Mouse (Mus musculus) liver, embryonic 14.5 days (tissue): Measurements from ENCODE around the gene Rnase12.

Source experiments
- CTCF ChIP-seq: IDR thresholded peaks from 2 replicates; pipeline ENCODE4 v1.5.1; 2016; ENCODE audit warnings: antibody characterized with exemption, low read depth, control low read depth
- EP300 ChIP-seq: IDR thresholded peaks from 2 replicates; pipeline ENCODE4 v1.6.1; 2016; ENCODE audit warnings: antibody characterized with exemption, low read depth

GRCm38 (mm10) chr14:51094921-51095320 lies 37.5 kb upstream of the Rnase12 start:
- TF ChIP-seq CTCF (no peak), EP300 (no peak)
